ENCODE assay signal across 8 mouse cellular contexts in the genomic region with DNA sequence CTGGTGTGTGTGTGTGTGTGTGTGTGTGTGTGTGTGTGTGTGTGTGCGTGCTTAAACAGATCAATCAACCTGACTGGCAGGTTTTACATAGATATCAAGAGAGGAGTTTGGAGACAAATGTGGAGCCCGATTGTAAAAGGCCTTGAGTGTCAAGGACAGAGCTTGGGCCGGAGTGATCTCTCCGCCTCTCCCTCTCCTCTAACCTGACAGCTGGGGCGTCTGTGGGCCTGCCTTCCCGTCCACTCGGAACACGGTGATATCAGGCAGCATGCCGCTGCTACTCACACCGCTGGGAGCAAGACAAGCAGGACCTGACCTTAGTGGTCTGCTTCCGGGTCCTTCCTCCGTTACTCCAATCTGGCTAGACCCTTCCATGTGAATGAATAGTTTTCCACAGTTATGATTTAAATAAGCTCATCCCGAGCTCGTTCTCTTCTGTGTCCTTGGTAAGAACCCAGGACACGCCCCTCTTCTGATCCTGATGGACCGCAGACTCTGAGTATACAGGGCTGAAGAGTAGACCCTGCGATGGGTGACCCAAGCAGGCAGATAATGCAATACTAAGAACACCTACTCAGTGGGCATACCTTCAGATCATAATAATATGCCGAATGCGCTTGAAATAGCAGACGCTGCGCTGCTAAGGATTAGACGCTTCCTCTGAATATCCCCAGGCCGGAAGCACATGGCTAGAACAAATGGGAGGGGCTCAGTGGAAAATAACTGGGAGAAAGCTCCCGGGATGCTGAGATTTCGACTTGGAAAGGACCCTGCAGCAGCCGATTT.
DNase-seq lines count a peak whose midpoint lies in the region; ATAC-seq and TF ChIP-seq lines count a peak whose summit lies in the region.

No protein-coding gene starts in this region.

- no peak for TF ChIP-seq CTCF in intestine, postnatal 0 days (IDR thresholded peaks at IDR 0.05; ENCODE audit: low read depth)

- no peaks in the 10 kb centered on the region for H3K4me1 ChIP-seq in kidney, embryonic 15.5 days
- H3K4me1 ChIP-seq in forebrain, embryonic 12.5 days = peaks cover 19% of the 10 kb centered on the region
- no peaks in the 10 kb centered on the region for H3K4me1 ChIP-seq in intestine, postnatal 0 days (replicated peaks; ENCODE audit: control insufficient read depth, insufficient read depth, low read length)

- no peaks in the 10 kb centered on the region for H3K36me3 ChIP-seq in kidney, embryonic 15.5 days
- no peaks in the 10 kb centered on the region for H3K36me3 ChIP-seq in forebrain, embryonic 12.5 days (replicated peaks)
- no peaks in the 10 kb centered on the region for H3K36me3 ChIP-seq in intestine, postnatal 0 days (ENCODE audit: control insufficient read depth, insufficient read depth)

- H3K4me3 ChIP-seq in kidney, embryonic 15.5 days (replicated peaks) = no peak overlapping the region
- no peak overlapping the region for H3K4me3 ChIP-seq in forebrain, embryonic 12.5 days (replicated peaks)
- no peak overlapping the region for H3K4me3 ChIP-seq in intestine, postnatal 0 days (ENCODE audit: low read depth, low read length)

- DNase-seq in kidney, adult 9 months = no peak
- peak; percentile 20 for DNase-seq in adrenal gland, adult 8-10 months
- DNase-seq in right cerebral cortex, postnatal 25 days = peak; percentile 14
- DNase-seq in embryo, embryonic 9.5 days (ENCODE audit: extremely low spot score) = no peak

- peak overlapping the region; percentile 16; the same call in 1 of the 2 replicates for H3K4me2 ChIP-seq in kidney, embryonic 15.5 days
- no peak overlapping the region for H3K4me2 ChIP-seq in forebrain, embryonic 12.5 days
- peak overlapping the region; percentile 30 for H3K4me2 ChIP-seq in intestine, postnatal 0 days (replicated peaks; ENCODE audit: low read depth)

- no peaks in the 10 kb centered on the region for H3K27me3 ChIP-seq in kidney, embryonic 15.5 days
- no peaks in the 10 kb centered on the region for H3K27me3 ChIP-seq in forebrain, embryonic 12.5 days
- no peaks in the 10 kb centered on the region for H3K27me3 ChIP-seq in intestine, postnatal 0 days (replicated peaks; ENCODE audit: control insufficient read depth, insufficient read depth, low read length)

- H3K27ac ChIP-seq in kidney, embryonic 15.5 days = no peak overlapping the region
- H3K27ac ChIP-seq in forebrain, embryonic 12.5 days = 0 out of 2 replicates have a peak overlapping the region, but pooled peaks have one; percentile 27
- H3K27ac ChIP-seq in intestine, postnatal 0 days (ENCODE audit: low read depth, low read length) = no peak overlapping the region

- no peak overlapping the region for H3K9ac ChIP-seq in kidney, embryonic 15.5 days
- H3K9ac ChIP-seq in forebrain, embryonic 12.5 days = no peak overlapping the region
- H3K9ac ChIP-seq in intestine, postnatal 0 days (ENCODE audit: low read depth, low read length) = no peak overlapping the region

- ATAC-seq in kidney, embryonic 15.5 days (replicated peaks; ENCODE audit: low FRiP score) = 0 out of 2 replicates have a peak, but pooled peaks have one; percentile 36
- ATAC-seq in forebrain, embryonic 12.5 days (ENCODE audit: low FRiP score) = peak; percentile 41; the same call in 1 of the 2 replicates
- ATAC-seq in intestine, postnatal 0 days = no peak
- no peak for ATAC-seq in cerebellum, adult (ENCODE audit: insufficient number of reproducible peaks, low FRiP score, low TSS enrichment)

- no peaks in the 10 kb centered on the region for H3K9me3 ChIP-seq in kidney, embryonic 15.5 days (replicated peaks)
- H3K9me3 ChIP-seq in forebrain, embryonic 12.5 days = no peaks in the 10 kb centered on the region
- no peaks in the 10 kb centered on the region for H3K9me3 ChIP-seq in intestine, postnatal 0 days (ENCODE audit: control insufficient read depth)

- WGBS in kidney, embryonic 15.5 days = 71% methylated on average over 26 of the region's 26 CpGs
- WGBS in forebrain, embryonic 12.5 days = 78% methylated on average over 26 of the region's 26 CpGs
- WGBS in intestine, postnatal 0 days = 53% methylated on average over 26 of the region's 26 CpGs

Comparison
In these comparisons a context has a peak if more than half of its experiments do, and no peak if none do; other contexts are left out.
1. ATAC-seq: peak in kidney, embryonic 15.5 days (single experiment) and forebrain, embryonic 12.5 days (single experiment); none in intestine, postnatal 0 days (single experiment) and cerebellum, adult (single experiment).
2. DNase-seq: peak in adrenal gland, adult 8-10 months (single experiment) and right cerebral cortex, postnatal 25 days (single experiment); none in kidney, adult 9 months (single experiment) and embryo, embryonic 9.5 days (single experiment).